ENCODE assay signal across 8 mouse cellular contexts in the genomic region with DNA sequence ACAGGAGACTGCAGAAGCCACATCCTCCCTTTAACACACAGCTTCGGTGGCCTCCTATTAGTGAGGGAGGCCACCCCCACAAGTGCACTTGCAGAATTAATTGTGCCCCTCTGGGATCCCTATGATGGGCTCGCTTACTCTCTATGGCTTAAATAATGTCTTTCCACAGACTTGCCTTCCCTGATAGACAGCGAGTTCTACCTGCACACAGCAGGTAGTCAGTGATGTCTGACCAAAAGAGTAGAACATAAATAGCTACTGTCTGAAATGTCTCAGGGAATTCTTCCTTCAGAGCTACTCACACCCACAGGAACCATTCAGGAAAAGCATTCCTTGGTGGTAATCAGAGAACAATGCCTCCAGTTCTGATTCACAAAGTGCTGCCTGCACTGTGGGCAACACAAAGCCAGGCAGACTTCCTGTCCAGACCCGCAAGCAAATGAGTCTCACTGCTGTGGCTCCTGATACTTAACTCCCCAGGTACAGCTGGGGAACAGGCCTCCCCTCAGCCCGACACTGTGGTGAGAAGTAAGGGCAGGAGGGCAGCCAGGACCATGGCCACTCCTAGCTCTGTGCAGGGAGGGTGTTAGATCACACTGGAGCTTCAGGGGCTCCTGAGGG. TPM values are rescaled to one million over a fixed set of nuclear protein-coding genes. Genes with fewer than 3 reads are reported as not detected.
A peak's percentile ranks its signal among the peaks of the same experiment; 100 is the strongest.
DNase-seq lines count a peak whose midpoint lies in the region; ATAC-seq and TF ChIP-seq lines count a peak whose summit lies in the region.

No protein-coding gene starts in this region.

- TF ChIP-seq CTCF in midbrain, postnatal 0 days (IDR thresholded peaks at IDR 0.05): no peak

- no peak overlapping the region for H3K4me3 ChIP-seq in kidney, embryonic 14.5 days (ENCODE audit: low read length)
- H3K4me3 ChIP-seq in brown adipose tissue, adult 24 weeks (ENCODE audit: insufficient read depth, low read depth, low read length): no peak overlapping the region
- no peak overlapping the region for H3K4me3 ChIP-seq in hindbrain, embryonic 14.5 days (replicated peaks; ENCODE audit: low read length)
- H3K4me3 ChIP-seq in midbrain, postnatal 0 days (ENCODE audit: low read depth, low read length): no peak overlapping the region

- H3K27me3 ChIP-seq in kidney, embryonic 14.5 days (ENCODE audit: control insufficient read depth, insufficient read depth, low read length): no peaks in the 10 kb centered on the region
- H3K27me3 ChIP-seq in hindbrain, embryonic 14.5 days (ENCODE audit: control insufficient read depth, insufficient read depth, low read length): no peaks in the 10 kb centered on the region
- H3K27me3 ChIP-seq in midbrain, postnatal 0 days (ENCODE audit: insufficient read depth, low read length): no peaks in the 10 kb centered on the region

- no peak for ATAC-seq in kidney, embryonic 14.5 days (ENCODE audit: low FRiP score, low TSS enrichment)
- peak; percentile 48; the same call in 1 of the 2 replicates for ATAC-seq in hindbrain, embryonic 14.5 days (ENCODE audit: low FRiP score)
- ATAC-seq in midbrain, postnatal 0 days (ENCODE audit: low FRiP score): no peak

- H3K36me3 ChIP-seq in kidney, embryonic 14.5 days (ENCODE audit: control insufficient read depth, insufficient read depth, low read length): no peaks in the 10 kb centered on the region
- no peaks in the 10 kb centered on the region for H3K36me3 ChIP-seq in hindbrain, embryonic 14.5 days (replicated peaks; ENCODE audit: control insufficient read depth, insufficient read depth)
- H3K36me3 ChIP-seq in midbrain, postnatal 0 days (ENCODE audit: insufficient read depth, low read length): no peaks in the 10 kb centered on the region

- no peak overlapping the region for H3K4me2 ChIP-seq in kidney, embryonic 14.5 days (replicated peaks; ENCODE audit: low read depth, low read length)
- H3K4me2 ChIP-seq in hindbrain, embryonic 14.5 days (replicated peaks): no peak overlapping the region
- no peak overlapping the region for H3K4me2 ChIP-seq in midbrain, postnatal 0 days (ENCODE audit: low read depth, low read length, poor library complexity, severe bottlenecking)

- peak overlapping the region; percentile 77 for H3K27ac ChIP-seq in kidney, embryonic 14.5 days (ENCODE audit: low read depth, low read length)
- peak overlapping the region; percentile 55 for H3K27ac ChIP-seq in brown adipose tissue, adult 24 weeks (replicated peaks; ENCODE audit: low read depth, low read length)
- peak overlapping the region; percentile 85 for H3K27ac ChIP-seq in hindbrain, embryonic 14.5 days
- H3K27ac ChIP-seq in midbrain, postnatal 0 days (ENCODE audit: low read depth, low read length): peak overlapping the region; percentile 75

- peaks cover 16% of the 10 kb centered on the region for H3K4me1 ChIP-seq in kidney, embryonic 14.5 days (ENCODE audit: control insufficient read depth, insufficient read depth, low read length)
- peaks cover 20% of the 10 kb centered on the region for H3K4me1 ChIP-seq in brown adipose tissue, adult 24 weeks (ENCODE audit: control insufficient read depth, insufficient read depth, insufficient read length, low read length)
- peaks cover 33% of the 10 kb centered on the region for H3K4me1 ChIP-seq in hindbrain, embryonic 14.5 days (replicated peaks; ENCODE audit: control insufficient read depth, insufficient read depth, low read length)
- peaks cover 10% of the 10 kb centered on the region for H3K4me1 ChIP-seq in midbrain, postnatal 0 days (ENCODE audit: insufficient read depth, low read length)

- H3K9me3 ChIP-seq in kidney, embryonic 14.5 days (ENCODE audit: control insufficient read depth, low read length): no peaks in the 10 kb centered on the region
- no peaks in the 10 kb centered on the region for H3K9me3 ChIP-seq in hindbrain, embryonic 14.5 days (ENCODE audit: control insufficient read depth, low read length)
- H3K9me3 ChIP-seq in midbrain, postnatal 0 days (ENCODE audit: low read length): no peaks in the 10 kb centered on the region

- H3K9ac ChIP-seq in kidney, embryonic 14.5 days (ENCODE audit: low read depth, low read length): no peak overlapping the region
- H3K9ac ChIP-seq in hindbrain, embryonic 14.5 days: peak overlapping the region; percentile 28
- H3K9ac ChIP-seq in midbrain, postnatal 0 days (replicated peaks; ENCODE audit: low read length, poor library complexity, severe bottlenecking): peak overlapping the region; percentile 14; the same call in 1 of the 2 replicates

- 42% methylated on average over 5 of the region's 5 CpGs for WGBS in kidney, embryonic 14.5 days
- 23% methylated on average over 5 of the region's 5 CpGs for WGBS in hindbrain, embryonic 14.5 days
- WGBS in midbrain, postnatal 0 days: 30% methylated on average over 5 of the region's 5 CpGs

- DNase-seq in kidney, postnatal 36 days: no peak
- DNase-seq in hindbrain, embryonic 14.5 days (ENCODE audit: low spot score): no peak
- no peak for DNase-seq in midbrain, postnatal 0 days (ENCODE audit: low spot score)
- DNase-seq in cerebellum, adult 9-10 months: no peak
- DNase-seq in urinary bladder, adult 18-20 months (ENCODE audit: low spot score in 2 of 2): no peak
- DNase-seq in adrenal gland, adult 2 months: no peak

RNA-seq across cellular contexts. Expression of a gene that starts 51.0 kb away (rescaled TPM):
- 11.3 and 19.3 TPM in 2 replicates for polyA plus RNA-seq in kidney, embryonic 14.5 days (2014; fragmentation: Nextera tagmentation; extraction: Ambion mirVana)
- 27.4 and 27.6 TPM in 2 replicates for polyA plus RNA-seq in brown adipose tissue, adult 24 weeks (2012; ENCODE audit: insufficient read depth, insufficient read length, missing spikeins)
- polyA plus RNA-seq in hindbrain, embryonic 14.5 days (2014; fragmentation: Nextera tagmentation; extraction: Ambion mirVana): 47.3 and 49.0 TPM in 2 replicates
- total RNA-seq in midbrain, postnatal 0 days (2014; rRNA removed): 108 and 120 TPM in 2 replicates
- 49.4 and 51.6 TPM in 2 replicates for polyA plus RNA-seq in midbrain, postnatal 0 days (2015; fragmentation: Nextera tagmentation; extraction: Ambion mirVana)
- 10 to 100 TPM; 71.9 to 78.5 TPM for total RNA-seq in adrenal gland, adult 2 months (2021)
- polyA plus RNA-seq in adrenal gland, adult 2 months (2012; rRNA removed): 159 and 181 TPM in 2 replicates

RNA-seq across cellular contexts. Expression of a gene that starts 51.4 kb away (rescaled TPM):
- 1.3 and 1.5 TPM in 2 replicates for polyA plus RNA-seq in kidney, embryonic 14.5 days (2014; fragmentation: Nextera tagmentation; extraction: Ambion mirVana)
- 1.2 and 1.8 TPM in 2 replicates for polyA plus RNA-seq in brown adipose tissue, adult 24 weeks (2012; ENCODE audit: insufficient read depth, insufficient read length, missing spikeins)
- 6.1 and 6.9 TPM in 2 replicates for polyA plus RNA-seq in hindbrain, embryonic 14.5 days (2014; fragmentation: Nextera tagmentation; extraction: Ambion mirVana)
- 9.2 and 14.1 TPM in 2 replicates for total RNA-seq in midbrain, postnatal 0 days (2014; rRNA removed)
- polyA plus RNA-seq in midbrain, postnatal 0 days (2015; fragmentation: Nextera tagmentation; extraction: Ambion mirVana): 7.1 and 8.6 TPM in 2 replicates
- 1 to 10 TPM in 1 of 2 experiments, under 1 TPM in 1; 0.61 to 1.5 TPM for total RNA-seq in adrenal gland, adult 2 months (2021)
- 0.90 and 1.0 TPM in 2 replicates for polyA plus RNA-seq in adrenal gland, adult 2 months (2012; rRNA removed)
